Mouse (Mus musculus): ENCODE results near the gene Hspa12b.

Hspa12b gene

DNA sequence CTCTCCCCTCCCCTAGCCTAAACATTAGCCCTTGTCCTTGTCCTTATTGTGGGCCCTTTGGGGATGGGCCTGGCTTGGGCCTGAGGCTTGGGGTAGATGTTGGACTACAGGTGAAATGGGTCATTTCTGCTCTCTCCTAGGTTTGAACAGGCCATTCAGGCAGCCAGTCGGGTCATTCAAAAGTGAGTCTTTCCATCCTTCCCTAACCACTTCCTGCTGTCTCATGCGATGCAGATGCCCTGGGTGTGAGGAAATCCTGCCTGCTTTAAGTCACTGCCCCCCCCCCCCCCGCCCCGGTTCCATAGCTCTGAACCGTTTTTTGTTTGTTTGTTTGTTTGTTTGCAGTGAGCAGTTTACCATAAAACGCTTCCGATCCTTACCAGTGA is 63.9 kb downstream of the Hspa12b start:
- DNase-seq (ENCODE audit: low read depth, low spot score), result peak; percentile 53
- H3K27me3 ChIP-seq (ENCODE audit: control insufficient read depth, insufficient read depth, low read length, poor library complexity, severe bottlenecking), result no peaks in the 10 kb centered on the region
- peaks cover 4% of the 10 kb centered on the region; the same call in 1 of the 2 replicates for H3K36me3 ChIP-seq (ENCODE audit: control insufficient read depth, insufficient read depth, low read length, poor library complexity, severe bottlenecking)

Data from splenic B cell, adult 2 months (primary cell).